Mouse (Mus musculus) brain, adult 2 months (tissue): ENCODE data around the gene Stradb.

Source experiments
- DNase-seq: peaks from one replicate; pipeline ENCODE4 v3.0.0; 2011; ENCODE audit warnings: low read depth, low spot score

Stradb gene

DNA sequence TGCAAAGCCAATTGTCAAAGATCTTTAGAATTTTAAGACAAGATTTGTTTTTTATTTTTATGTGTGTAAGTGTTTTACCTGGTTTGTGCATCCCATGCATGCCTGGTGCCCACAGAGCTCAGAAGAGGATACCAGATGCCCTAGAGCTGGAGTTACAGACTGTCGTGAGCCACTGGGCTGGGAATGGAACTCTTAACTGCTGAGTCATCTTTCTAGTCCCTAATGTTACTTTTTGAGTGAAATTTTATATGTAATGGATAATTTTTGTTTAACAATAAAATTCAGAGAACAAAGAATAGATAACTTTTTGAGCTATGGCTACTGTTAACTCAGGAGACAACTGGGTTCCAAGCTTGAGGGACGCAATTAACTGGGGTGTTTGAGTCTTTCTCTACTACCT is 13.6 kb upstream of the Stradb start:
- DNase-seq = no peak

DNA sequence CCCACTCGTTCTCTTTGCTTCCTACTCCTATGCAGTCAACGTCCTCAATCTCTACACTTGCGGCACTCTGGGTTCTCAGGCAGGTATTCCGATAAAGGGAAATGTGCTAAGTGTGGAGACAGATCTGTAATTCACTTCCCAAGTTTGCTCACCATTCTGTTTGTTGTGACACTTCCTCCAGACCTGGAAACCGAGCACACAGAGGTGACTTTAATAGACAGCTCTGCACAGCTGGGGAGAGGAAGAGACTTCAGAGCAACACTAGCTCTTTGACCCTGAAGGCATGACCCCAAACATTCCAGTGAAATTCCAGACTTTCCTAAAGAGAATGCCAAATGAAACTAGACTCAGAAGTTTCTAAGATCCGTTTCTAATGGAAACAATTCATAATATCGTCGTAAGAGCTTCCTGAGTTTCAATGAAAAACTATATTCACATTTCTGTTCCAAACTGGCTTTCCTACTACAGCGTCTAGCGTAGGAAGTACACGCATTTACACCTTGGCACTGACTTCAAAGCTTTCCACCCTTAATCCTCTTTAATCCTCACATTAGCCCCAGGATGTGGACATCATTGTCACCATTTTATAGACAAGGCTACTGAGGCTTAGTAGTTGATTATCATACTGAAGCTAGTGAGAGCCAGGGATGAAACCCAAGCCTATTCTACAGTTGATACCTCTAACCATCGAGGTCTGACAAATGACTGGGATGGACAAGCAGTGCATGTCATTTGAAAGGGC is 12.0 kb upstream of the Stradb start:
- peak; percentile 27 for DNase-seq

DNA sequence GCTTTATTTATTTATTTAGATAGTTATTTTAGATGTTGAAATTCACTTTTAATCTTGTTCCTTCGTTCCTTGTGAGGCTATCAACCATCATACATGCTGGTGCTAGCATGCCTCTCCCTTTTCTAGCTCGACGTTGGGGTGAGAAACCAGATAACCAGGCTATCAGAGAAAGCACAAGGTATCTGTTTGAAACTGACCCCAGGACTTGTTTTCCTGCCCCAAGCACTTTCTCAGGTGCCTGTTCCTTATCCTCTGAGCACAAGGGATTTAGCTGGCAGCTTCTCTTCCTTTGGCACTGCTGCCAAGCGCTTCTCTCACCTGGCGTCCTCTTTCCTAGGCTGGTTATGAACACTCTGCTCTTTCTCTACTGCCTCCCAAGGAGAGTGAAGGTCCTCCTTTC is 10.9 kb upstream of the Stradb start:
- peak; percentile 45 for DNase-seq

DNA sequence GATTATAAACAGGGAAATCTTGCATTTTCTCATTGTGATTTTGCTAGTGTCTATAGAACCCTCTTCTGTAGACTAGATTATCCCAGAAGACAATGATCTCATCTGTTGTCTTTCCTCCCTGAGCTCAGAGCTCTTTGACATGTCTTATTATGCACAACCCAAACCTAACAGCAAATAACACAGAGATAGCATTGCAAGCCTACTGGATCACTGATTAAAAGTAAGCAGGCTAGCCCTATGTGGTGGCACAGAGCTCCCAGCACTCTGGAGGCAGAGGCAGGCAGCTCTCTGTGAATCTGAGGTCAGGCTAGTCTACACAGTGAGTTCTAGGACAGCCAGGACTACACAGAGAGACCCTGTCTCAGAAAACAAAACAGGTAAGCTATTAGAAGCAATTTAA is 10.5 kb upstream of the Stradb start:
- no peak for DNase-seq

DNA sequence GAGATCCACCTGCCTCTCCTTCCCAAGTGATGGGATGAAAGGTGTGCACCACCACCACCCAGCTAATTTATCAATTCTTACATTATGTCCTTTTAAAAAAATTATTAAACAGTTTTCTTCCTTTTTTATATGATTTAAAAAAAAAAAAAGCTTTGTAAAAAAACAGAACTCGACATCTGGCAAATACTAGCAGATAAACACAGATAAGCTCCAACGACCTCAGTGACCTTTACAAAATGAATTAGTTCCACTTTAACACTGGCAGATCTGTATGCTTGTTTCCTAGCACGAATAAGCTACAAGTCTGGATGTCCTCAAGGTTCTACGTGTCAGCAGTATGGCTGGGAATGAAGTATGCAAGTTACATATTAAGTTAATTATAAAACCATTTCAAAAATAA is 5.8 kb upstream of the Stradb start:
- no peak for DNase-seq

DNA sequence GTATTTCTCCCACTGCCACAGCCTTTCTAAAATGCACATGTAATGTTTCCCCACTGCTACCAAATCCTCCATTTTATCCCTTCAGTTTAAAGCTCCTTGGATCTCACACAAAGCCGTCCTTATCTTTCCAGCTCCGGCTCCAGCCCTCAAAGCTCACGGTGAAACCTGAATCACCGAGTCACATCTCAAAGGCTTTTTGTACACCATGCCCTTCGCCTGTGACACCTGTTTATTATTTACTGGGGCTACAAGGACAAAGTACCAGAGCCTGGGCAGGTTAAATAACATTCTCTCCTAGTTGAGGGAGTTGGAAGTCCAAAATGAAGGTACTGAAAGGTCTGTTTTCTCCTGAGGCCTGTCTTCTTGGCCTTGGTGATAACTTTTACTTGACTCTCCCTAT is 3.3 kb upstream of the Stradb start:
- DNase-seq = no peak

DNA sequence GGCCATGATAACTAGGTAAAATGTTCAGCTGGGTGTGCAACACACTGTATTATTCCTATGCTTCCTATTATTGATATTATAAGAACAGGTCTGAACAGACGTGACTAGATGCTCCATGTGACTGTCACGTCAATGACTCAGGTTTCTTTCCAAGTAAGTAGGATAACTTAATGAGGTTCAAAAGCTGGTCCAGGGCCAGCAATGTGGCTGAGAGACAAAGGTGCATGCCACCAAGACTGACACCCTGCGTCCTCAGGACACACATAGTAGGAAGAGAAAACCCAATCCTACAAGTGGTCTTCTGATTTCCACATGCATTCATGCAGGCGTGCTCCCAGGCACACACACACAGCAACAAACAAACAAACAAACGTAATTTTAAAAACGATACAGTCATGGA is 2.2 kb upstream of the Stradb start:
- DNase-seq = no peak

DNA sequence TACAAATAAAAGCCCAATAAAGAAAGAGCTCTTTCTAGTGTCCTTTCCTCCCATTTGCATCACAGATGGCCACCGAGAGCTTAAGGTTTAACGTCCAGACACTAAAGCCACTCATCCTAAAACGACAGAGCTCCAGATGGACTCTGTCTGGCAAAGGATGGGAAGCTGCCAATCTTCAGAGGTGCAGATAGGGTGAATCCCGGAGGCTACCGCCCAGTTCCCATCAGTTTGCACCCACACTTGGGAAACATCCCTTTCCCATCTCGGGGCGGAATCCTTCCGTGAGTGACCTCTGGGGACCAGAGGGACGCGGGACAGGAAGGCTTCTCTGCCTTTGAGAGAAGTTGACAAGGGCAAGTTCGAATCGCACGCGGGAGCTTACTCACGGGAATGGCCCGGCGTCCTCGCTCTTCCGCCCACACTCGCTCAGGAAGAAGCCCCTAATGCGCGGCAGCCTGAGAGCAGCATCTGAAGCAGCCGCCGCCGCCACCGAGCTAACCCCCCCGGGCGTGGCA is 414 bp upstream of the Stradb start:
- peak; percentile 91 for DNase-seq

DNA sequence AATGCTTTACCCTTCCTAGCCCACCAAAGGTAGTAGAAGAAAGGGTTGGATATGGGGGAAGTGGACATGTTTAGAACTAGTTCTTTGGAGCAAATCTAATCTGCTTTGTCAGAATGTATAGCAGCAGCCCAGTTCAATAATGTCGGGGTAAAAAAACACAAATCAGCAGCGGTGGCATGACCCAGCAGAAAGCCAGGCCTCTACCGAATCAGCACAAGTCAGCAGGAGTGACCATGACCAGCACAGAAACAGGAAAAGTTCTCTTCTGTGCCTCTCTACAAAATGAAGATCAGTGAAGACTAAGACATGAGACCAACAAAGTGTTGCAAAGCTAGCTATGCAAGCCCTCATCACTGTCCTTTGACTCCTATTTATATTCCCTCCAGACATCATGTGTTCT is 9.0 kb downstream of the Stradb start:
- no peak for DNase-seq

DNA sequence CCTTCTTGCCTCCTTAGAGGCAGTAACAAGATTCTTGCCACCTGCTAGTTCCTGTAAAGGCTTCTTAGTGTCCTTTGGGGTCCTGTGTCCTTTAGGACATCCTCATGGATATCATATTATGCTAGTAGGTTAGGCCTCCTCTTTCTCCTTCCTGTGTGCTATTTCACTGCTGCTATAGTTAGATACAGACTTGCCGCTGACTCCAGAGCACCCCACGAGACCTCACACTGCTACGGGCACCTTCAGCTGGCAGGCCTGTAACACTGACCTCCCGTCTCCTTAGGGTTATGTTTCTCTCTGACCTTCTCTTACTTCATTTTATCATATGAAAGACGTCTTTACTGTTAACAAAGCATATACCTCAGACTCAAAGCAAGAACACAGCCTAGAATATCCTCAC is 11.3 kb downstream of the Stradb start:
- no peak for DNase-seq

DNA sequence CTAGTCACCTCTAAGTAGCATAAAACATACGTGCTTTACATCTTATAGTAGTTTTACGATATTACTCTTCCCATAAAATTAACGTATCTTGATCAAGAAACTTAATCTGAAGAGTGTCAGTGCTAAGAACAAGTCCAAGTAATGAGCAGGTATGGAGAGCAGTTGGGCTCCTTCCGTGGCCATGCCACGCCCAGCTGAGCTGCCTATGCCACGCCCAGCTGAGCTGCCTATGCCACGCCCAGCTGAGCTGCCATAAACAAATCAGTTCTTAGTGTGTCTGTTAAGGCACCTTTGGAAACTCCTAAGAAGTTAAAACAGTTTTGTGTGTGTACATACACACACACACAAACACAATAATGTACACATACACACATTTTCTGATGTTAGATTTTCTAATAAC is 19.8 kb downstream of the Stradb start:
- DNase-seq = no peak

DNA sequence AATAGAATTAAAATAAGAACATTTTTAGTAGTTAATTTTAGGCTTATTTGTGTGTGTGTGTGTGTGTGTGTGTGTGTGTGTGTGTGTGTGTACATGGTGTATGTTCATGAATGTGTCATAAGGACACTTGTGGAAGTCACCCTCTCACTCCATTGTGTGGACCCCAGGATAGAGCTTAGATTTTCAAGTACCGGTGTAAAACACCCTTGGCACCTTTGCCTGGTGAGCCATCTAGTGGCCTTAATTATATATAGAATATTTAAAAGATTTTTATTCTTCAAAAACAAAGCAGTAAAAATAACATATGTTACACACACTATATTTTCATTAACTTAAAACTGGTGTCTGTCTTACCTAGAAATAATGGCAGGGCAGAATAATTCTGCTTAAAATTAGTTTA is 20.4 kb downstream of the Stradb start:
- DNase-seq = peak; percentile 31

DNA sequence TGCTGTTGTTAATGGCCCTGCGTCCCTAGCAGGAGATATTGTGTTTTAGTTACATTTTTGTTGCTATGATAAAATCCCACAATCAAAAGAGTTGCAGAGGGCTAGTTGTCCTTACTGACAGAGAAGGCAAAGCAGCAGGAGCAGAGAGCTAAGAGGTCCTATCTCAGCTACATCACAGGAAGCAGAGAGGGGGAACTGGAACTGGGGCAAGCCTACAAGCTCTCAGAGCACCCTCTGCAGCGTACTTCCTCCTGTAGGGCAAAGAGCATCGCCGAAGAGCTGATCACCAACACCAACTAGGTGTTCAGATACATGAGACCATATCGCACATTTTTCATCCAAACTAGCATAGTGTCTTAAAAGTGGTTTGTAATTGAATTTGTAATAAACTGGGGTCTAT is 22.0 kb downstream of the Stradb start:
- DNase-seq = no peak

DNA sequence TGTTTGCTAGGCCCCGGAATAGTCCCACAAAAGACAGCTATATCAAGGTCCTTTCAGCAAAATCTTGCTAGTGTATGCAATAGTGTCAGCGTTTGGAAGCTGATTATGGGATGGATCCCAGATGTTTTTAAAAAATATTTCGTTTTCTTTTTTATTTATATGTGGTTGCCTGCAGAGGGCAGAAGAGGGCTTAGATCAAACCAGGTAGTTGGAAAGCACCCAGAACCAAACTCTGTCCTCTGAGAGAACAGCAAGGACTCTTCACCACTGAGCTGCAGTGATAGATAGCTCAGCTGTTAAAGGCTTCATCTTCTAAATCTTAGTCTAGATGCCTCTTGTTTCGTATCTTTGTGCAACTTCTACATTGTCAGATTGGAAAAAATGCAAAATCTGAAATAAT is 35.9 kb downstream of the Stradb start:
- DNase-seq = peak; percentile 61

DNA sequence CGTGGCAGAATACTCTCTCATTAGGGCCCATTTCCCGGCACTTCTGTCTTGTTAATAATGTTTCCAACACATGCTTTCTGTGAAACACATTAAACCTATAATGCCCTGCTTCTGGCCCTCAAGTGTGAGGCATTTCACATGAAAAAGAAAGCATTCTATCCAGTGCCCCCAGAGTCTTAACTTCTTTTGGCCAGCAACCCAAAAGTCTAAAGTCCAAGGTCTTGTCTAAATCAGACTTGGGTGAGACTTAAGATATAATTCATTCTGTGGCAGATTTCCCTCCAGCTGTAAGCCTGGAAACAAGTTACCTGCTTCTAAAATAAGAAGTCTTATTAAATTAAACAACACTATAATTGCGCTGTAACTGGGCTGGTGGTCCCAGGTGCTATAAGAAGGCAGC is 48.2 kb downstream of the Stradb start:
- no peak for DNase-seq

DNA sequence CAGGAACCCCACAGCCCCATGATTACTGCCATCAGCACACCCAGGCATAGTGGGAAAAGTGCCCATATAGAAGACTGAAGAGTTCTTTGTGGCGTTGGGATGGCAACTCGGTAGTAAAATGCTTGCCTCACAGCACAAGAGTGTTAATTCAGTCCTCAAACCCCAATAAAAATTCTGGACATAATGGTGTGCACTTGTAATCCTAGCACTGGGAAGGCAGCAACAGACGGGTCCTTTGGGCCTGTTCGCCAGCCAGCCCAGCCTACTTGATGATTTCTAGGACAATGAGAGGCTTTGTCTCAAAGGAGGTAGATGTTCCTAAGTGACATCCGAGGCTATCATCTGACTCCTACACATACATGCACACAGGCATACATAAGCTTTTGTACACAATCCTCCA is 64.4 kb downstream of the Stradb start:
- DNase-seq = peak; percentile 17
